Mouse (Mus musculus): ENCODE data around the gene Stpg3. TPM values are rescaled to one million over a fixed set of nuclear protein-coding genes. Genes with fewer than 3 reads are reported as not detected.

Stpg3 gene
- polyA plus RNA-seq, 1 experiment: not detected

- Histone ChIP-seq H3K27me3 (ENCODE audit: control insufficient read depth, insufficient read depth, insufficient read length) (no peaks in the 10 kb centered on the region), H3K36me3 (ENCODE audit: control insufficient read depth, insufficient read depth) (peaks cover 22% of the 10 kb centered on the region), H3K79me2 (ENCODE audit: control insufficient read depth, insufficient read depth) (peaks cover 30% of the 10 kb centered on the region), H3ac (ENCODE audit: control insufficient read depth, insufficient read length, low read depth) (peak overlapping the region; percentile 41), H3K4me3 (ENCODE audit: insufficient read depth, poor library complexity, severe bottlenecking) (peak overlapping the region; percentile 25), H3K79me3 (ENCODE audit: low read depth) (peaks cover 3% of the 10 kb centered on the region)
- TF ChIP-seq FOSL1 (IDR thresholded peaks at IDR 0.05; ENCODE audit: insufficient read depth, low read length, poor library complexity, severe bottlenecking) (no peak), USF1 (IDR thresholded peaks at IDR 0.05; ENCODE audit: low read depth) (no peak), MAX (IDR thresholded peaks at IDR 0.05) (no peak), MYOG (IDR thresholded peaks at IDR 0.05; ENCODE audit: control insufficient read depth, extremely low read depth, insufficient read length) (no peak), MYOD1 (IDR thresholded peaks at IDR 0.05; ENCODE audit: control insufficient read depth, insufficient read length, low read depth) (no peak), CTCF (IDR thresholded peaks at IDR 0.05; ENCODE audit: control insufficient read depth, insufficient read depth, insufficient read length) (no peak), CEBPB (IDR thresholded peaks at IDR 0.05; ENCODE audit: low read depth) (no peak)
These were observed 19.0 kb downstream of the Stpg3 start for GRCm38 (mm10) chr2:25195211-25196156.

- TF ChIP-seq MAX (IDR thresholded peaks at IDR 0.05): no peak
- no peak for TF ChIP-seq MYOG (IDR thresholded peaks at IDR 0.05; ENCODE audit: control insufficient read depth, extremely low read depth, insufficient read length)
- no peak for TF ChIP-seq CEBPB (IDR thresholded peaks at IDR 0.05; ENCODE audit: low read depth)
- TF ChIP-seq CTCF (IDR thresholded peaks at IDR 0.05; ENCODE audit: control insufficient read depth, insufficient read depth, insufficient read length): no peak
- TF ChIP-seq MYOD1 (IDR thresholded peaks at IDR 0.05; ENCODE audit: control insufficient read depth, insufficient read length, low read depth): no peak
- TF ChIP-seq FOSL1 (IDR thresholded peaks at IDR 0.05; ENCODE audit: insufficient read depth, low read length, poor library complexity, severe bottlenecking): no peak
- no peak for TF ChIP-seq USF1 (IDR thresholded peaks at IDR 0.05; ENCODE audit: low read depth)
- peak overlapping the region; percentile 14 for H3ac ChIP-seq (ENCODE audit: control insufficient read depth, insufficient read length, low read depth)
- peaks cover 30% of the 10 kb centered on the region for H3K79me2 ChIP-seq (ENCODE audit: control insufficient read depth, insufficient read depth)
- peaks cover 3% of the 10 kb centered on the region for H3K79me3 ChIP-seq (ENCODE audit: low read depth)
- H3K4me3 ChIP-seq (ENCODE audit: insufficient read depth, poor library complexity, severe bottlenecking): no peak overlapping the region
- no peaks in the 10 kb centered on the region for H3K27me3 ChIP-seq (ENCODE audit: control insufficient read depth, insufficient read depth, insufficient read length)
- H3K36me3 ChIP-seq (ENCODE audit: control insufficient read depth, insufficient read depth): peaks cover 14% of the 10 kb centered on the region
These were observed 19.8 kb downstream of the Stpg3 start for GRCm38 (mm10) chr2:25194486-25195171.

- H3K79me2 ChIP-seq (ENCODE audit: control insufficient read depth, insufficient read depth): peaks cover 30% of the 10 kb centered on the region
- TF ChIP-seq MAX (IDR thresholded peaks at IDR 0.05): no peak
- no peak for TF ChIP-seq CTCF (IDR thresholded peaks at IDR 0.05; ENCODE audit: control insufficient read depth, insufficient read depth, insufficient read length)
- no peak for TF ChIP-seq MYOD1 (IDR thresholded peaks at IDR 0.05; ENCODE audit: control insufficient read depth, insufficient read length, low read depth)
- TF ChIP-seq USF1 (IDR thresholded peaks at IDR 0.05; ENCODE audit: low read depth): no peak
- TF ChIP-seq MYOG (IDR thresholded peaks at IDR 0.05; ENCODE audit: control insufficient read depth, extremely low read depth, insufficient read length): no peak
- no peak for TF ChIP-seq CEBPB (IDR thresholded peaks at IDR 0.05; ENCODE audit: low read depth)
- TF ChIP-seq FOSL1 (IDR thresholded peaks at IDR 0.05; ENCODE audit: insufficient read depth, low read length, poor library complexity, severe bottlenecking): no peak
- H3K36me3 ChIP-seq (ENCODE audit: control insufficient read depth, insufficient read depth): peaks cover 12% of the 10 kb centered on the region
- no peak overlapping the region for H3ac ChIP-seq (ENCODE audit: control insufficient read depth, insufficient read length, low read depth)
- peaks cover 3% of the 10 kb centered on the region for H3K79me3 ChIP-seq (ENCODE audit: low read depth)
- no peaks in the 10 kb centered on the region for H3K27me3 ChIP-seq (ENCODE audit: control insufficient read depth, insufficient read depth, insufficient read length)
- no peak overlapping the region for H3K4me3 ChIP-seq (ENCODE audit: insufficient read depth, poor library complexity, severe bottlenecking)
These were observed 20.4 kb downstream of the Stpg3 start for GRCm38 (mm10) chr2:25194006-25194405.

- H3K36me3 ChIP-seq (ENCODE audit: control insufficient read depth, insufficient read depth): peaks cover 12% of the 10 kb centered on the region
- no peaks in the 10 kb centered on the region for H3K27me3 ChIP-seq (ENCODE audit: control insufficient read depth, insufficient read depth, insufficient read length)
- H3K79me2 ChIP-seq (ENCODE audit: control insufficient read depth, insufficient read depth): peaks cover 30% of the 10 kb centered on the region
- H3ac ChIP-seq (ENCODE audit: control insufficient read depth, insufficient read length, low read depth): peak overlapping the region; percentile 2
- H3K79me3 ChIP-seq (ENCODE audit: low read depth): peaks cover 3% of the 10 kb centered on the region
- H3K4me3 ChIP-seq (ENCODE audit: insufficient read depth, poor library complexity, severe bottlenecking): no peak overlapping the region
- TF ChIP-seq CTCF (IDR thresholded peaks at IDR 0.05; ENCODE audit: control insufficient read depth, insufficient read depth, insufficient read length): peak; percentile 86
- TF ChIP-seq USF1 (IDR thresholded peaks at IDR 0.05; ENCODE audit: low read depth): no peak
These were observed 21.1 kb downstream of the Stpg3 start for GRCm38 (mm10) chr2:25193330-25193770.

- H3ac ChIP-seq (ENCODE audit: control insufficient read depth, insufficient read length, low read depth): no peak overlapping the region
- TF ChIP-seq MYOG (IDR thresholded peaks at IDR 0.05; ENCODE audit: control insufficient read depth, extremely low read depth, insufficient read length) (no peak), CEBPB (IDR thresholded peaks at IDR 0.05; ENCODE audit: low read depth) (no peak), USF1 (IDR thresholded peaks at IDR 0.05; ENCODE audit: low read depth) (no peak), MAX (IDR thresholded peaks at IDR 0.05) (no peak), CTCF (IDR thresholded peaks at IDR 0.05; ENCODE audit: control insufficient read depth, insufficient read depth, insufficient read length) (no peak), MYOD1 (IDR thresholded peaks at IDR 0.05; ENCODE audit: control insufficient read depth, insufficient read length, low read depth) (no peak)
These were observed 26.6 kb downstream of the Stpg3 start for GRCm38 (mm10) chr2:25187841-25188240.

More at GRCm38 (mm10) chr2:25187841-25188240, 26.6 kb downstream of the Stpg3 start:
- Histone ChIP-seq H3K27me3 (ENCODE audit: control insufficient read depth, insufficient read depth, insufficient read length) (peaks cover 5% of the 10 kb centered on the region), H3K4me3 (ENCODE audit: insufficient read depth, poor library complexity, severe bottlenecking) (no peak overlapping the region), H3K79me3 (ENCODE audit: low read depth) (no peaks in the 10 kb centered on the region), H3K79me2 (ENCODE audit: control insufficient read depth, insufficient read depth) (no peaks in the 10 kb centered on the region), H3K36me3 (ENCODE audit: control insufficient read depth, insufficient read depth) (no peaks in the 10 kb centered on the region)

Measured in C2C12 (cell line).